ENCODE assay signal across 10 mouse cellular contexts in genomic region chr4:137660364-137661077, GRCm38 (mm10). TPM values are rescaled to one million over a fixed set of nuclear protein-coding genes. Genes with fewer than 3 reads are reported as not detected.
A peak's percentile ranks its signal among the peaks of the same experiment; 100 is the strongest.
DNase-seq lines count a peak whose midpoint lies in the region; ATAC-seq and TF ChIP-seq lines count a peak whose summit lies in the region.
"Had no signal": no experiment of that assay in that cellular context is flagged by ENCODE, and none has a peak within 500 bp of the region (broad histone marks: within the 10 kb centered on the region; RNA-seq: fewer than 3 reads in every experiment).

No protein-coding gene starts in this region.

- no peak overlapping the region for H3K9ac ChIP-seq in forebrain, embryonic 15.5 days (replicated peaks)
- H3K9ac ChIP-seq in forebrain, embryonic 12.5 days: no peak overlapping the region
- H3K9ac ChIP-seq in hindbrain, embryonic 16.5 days (ENCODE audit: low read depth, low read length): no peak overlapping the region
- no peak overlapping the region for H3K9ac ChIP-seq in stomach, postnatal 0 days (ENCODE audit: low read length)
- H3K9ac ChIP-seq: embryonic facial prominence, embryonic 12.5 days had no signal

- DNase-seq in retina, postnatal 1 day: peak; percentile 43
- DNase-seq in retina, embryonic 14.5 days (ENCODE audit: low spot score): no peak
- DNase-seq in stomach, postnatal 0 days (ENCODE audit: low spot score): no peak
- DNase-seq in B cell, adult 2 months: no peak
- no peak for DNase-seq in adrenal gland, adult 8-10 months

- 0 out of 2 replicates have a peak, but pooled peaks cover 3% of the 10 kb centered on the region for H3K27me3 ChIP-seq in forebrain, embryonic 15.5 days
- H3K27me3 ChIP-seq in forebrain, embryonic 12.5 days: peaks cover 25% of the 10 kb centered on the region
- no peaks in the 10 kb centered on the region for H3K27me3 ChIP-seq in hindbrain, embryonic 16.5 days (replicated peaks; ENCODE audit: control insufficient read depth, insufficient read depth, low read length)
- H3K27me3 ChIP-seq in stomach, postnatal 0 days (ENCODE audit: control insufficient read depth, insufficient read depth, low read length): no peaks in the 10 kb centered on the region

- no peak for TF ChIP-seq EP300 in stomach, postnatal 0 days (optimal IDR thresholded peaks at IDR 0.05)

- WGBS in forebrain, embryonic 15.5 days: 64% methylated on average over 10 of the region's 10 CpGs
- WGBS in forebrain, embryonic 12.5 days: 69% methylated on average over 10 of the region's 10 CpGs
- WGBS in hindbrain, embryonic 16.5 days: 52% methylated on average over 10 of the region's 10 CpGs
- 55% methylated on average over 10 of the region's 10 CpGs for WGBS in stomach, postnatal 0 days

- TF ChIP-seq CTCF in stomach, postnatal 0 days (IDR thresholded peaks at IDR 0.05; ENCODE audit: low read depth): no peak

- H3K4me3 ChIP-seq in forebrain, embryonic 15.5 days: no peak overlapping the region
- H3K4me3 ChIP-seq in forebrain, embryonic 12.5 days (replicated peaks): no peak overlapping the region
- no peak overlapping the region for H3K4me3 ChIP-seq in hindbrain, embryonic 16.5 days (ENCODE audit: low read length)
- H3K4me3 ChIP-seq in stomach, postnatal 0 days (ENCODE audit: low read depth, low read length): no peak overlapping the region
- H3K4me3 ChIP-seq: embryonic facial prominence, embryonic 12.5 days had no signal

- H3K36me3 ChIP-seq in forebrain, embryonic 15.5 days: peaks cover 21% of the 10 kb centered on the region
- H3K36me3 ChIP-seq in forebrain, embryonic 12.5 days (replicated peaks): peaks cover 26% of the 10 kb centered on the region
- H3K36me3 ChIP-seq in hindbrain, embryonic 16.5 days (ENCODE audit: control insufficient read depth, insufficient read depth, low read length): peaks cover 4% of the 10 kb centered on the region; the same call in 1 of the 2 replicates
- peaks cover 13% of the 10 kb centered on the region; the same call in 1 of the 2 replicates for H3K36me3 ChIP-seq in stomach, postnatal 0 days (ENCODE audit: control insufficient read depth, insufficient read depth, low read length)

- ATAC-seq in forebrain, embryonic 15.5 days (replicated peaks): no peak
- no peak for ATAC-seq in forebrain, embryonic 12.5 days (ENCODE audit: low FRiP score)
- peak; percentile 43; the same call in 1 of the 2 replicates for ATAC-seq in hindbrain, embryonic 16.5 days
- peak; percentile 25; the same call in 1 of the 2 replicates for ATAC-seq in stomach, postnatal 0 days (ENCODE audit: low FRiP score, low TSS enrichment)
- ATAC-seq: inflammation-experienced regulatory T-cells, adult 6 months had no signal

- no peaks in the 10 kb centered on the region for H3K9me3 ChIP-seq in forebrain, embryonic 15.5 days
- H3K9me3 ChIP-seq in forebrain, embryonic 12.5 days: no peaks in the 10 kb centered on the region
- no peaks in the 10 kb centered on the region for H3K9me3 ChIP-seq in hindbrain, embryonic 16.5 days (ENCODE audit: control insufficient read depth, low read length)
- H3K9me3 ChIP-seq in stomach, postnatal 0 days (ENCODE audit: control insufficient read depth, low read length): no peaks in the 10 kb centered on the region
- H3K9me3 ChIP-seq: embryonic facial prominence, embryonic 12.5 days had no signal

- no peak overlapping the region for H3K4me2 ChIP-seq in forebrain, embryonic 15.5 days (replicated peaks)
- H3K4me2 ChIP-seq in forebrain, embryonic 12.5 days: no peak overlapping the region
- H3K4me2 ChIP-seq in hindbrain, embryonic 16.5 days (ENCODE audit: low read length): no peak overlapping the region
- no peak overlapping the region for H3K4me2 ChIP-seq in stomach, postnatal 0 days (replicated peaks; ENCODE audit: low read depth)
- H3K4me2 ChIP-seq: embryonic facial prominence, embryonic 12.5 days had no signal

- H3K4me1 ChIP-seq in forebrain, embryonic 15.5 days: peaks cover 35% of the 10 kb centered on the region
- H3K4me1 ChIP-seq in forebrain, embryonic 12.5 days: peaks cover 35% of the 10 kb centered on the region
- H3K4me1 ChIP-seq in hindbrain, embryonic 16.5 days (ENCODE audit: control insufficient read depth, insufficient read depth, low read depth, low read length): peaks cover 24% of the 10 kb centered on the region
- H3K4me1 ChIP-seq in stomach, postnatal 0 days (replicated peaks; ENCODE audit: control insufficient read depth, insufficient read depth): no peaks in the 10 kb centered on the region

- peak overlapping the region; percentile 34; the same call in 1 of the 2 replicates for H3K27ac ChIP-seq in forebrain, embryonic 15.5 days (replicated peaks)
- H3K27ac ChIP-seq in forebrain, embryonic 12.5 days: no peak overlapping the region; the same call in 1 of the 2 replicates
- peak overlapping the region; percentile 66 for H3K27ac ChIP-seq in hindbrain, embryonic 16.5 days (ENCODE audit: low read depth, low read length)
- H3K27ac ChIP-seq in stomach, postnatal 0 days (replicated peaks): no peak overlapping the region
- H3K27ac ChIP-seq: embryonic facial prominence, embryonic 12.5 days had no signal

RNA-seq across cellular contexts. Expression of gene Rap1gap, which starts 4.0 kb away (rescaled TPM):
- polyA plus RNA-seq in forebrain, embryonic 15.5 days (2015; fragmentation: Nextera tagmentation; extraction: Ambion mirVana): 31.2 and 40.4 TPM in 2 replicates
- 7.3 and 8.6 TPM in 2 replicates for polyA plus RNA-seq in forebrain, embryonic 12.5 days (2016; fragmentation: Nextera tagmentation; extraction: Ambion mirVana)
- polyA plus RNA-seq in hindbrain, embryonic 16.5 days (2015; fragmentation: Nextera tagmentation; extraction: Ambion mirVana): 119 and 120 TPM in 2 replicates
- polyA plus RNA-seq in stomach, postnatal 0 days (2015; fragmentation: Nextera tagmentation; extraction: Ambion mirVana): 70.1 and 73.0 TPM in 2 replicates
- 100 to 1,000 TPM; 108 to 376 (median 251) TPM for total RNA-seq in adrenal gland, adult 8-10 months (2022)

Comparison
In these comparisons a context has a peak if more than half of its experiments do, and no peak if none do; other contexts are left out.
1. H3K27ac ChIP-seq: peak in forebrain, embryonic 15.5 days (single experiment) and hindbrain, embryonic 16.5 days (single experiment); none in forebrain, embryonic 12.5 days (single experiment) and stomach, postnatal 0 days (single experiment).
2. ATAC-seq: peak in hindbrain, embryonic 16.5 days (single experiment) and stomach, postnatal 0 days (single experiment); none in forebrain, embryonic 15.5 days (single experiment) and forebrain, embryonic 12.5 days (single experiment).